ENCODE assay signal across 17 mouse cellular contexts in the genomic region with DNA sequence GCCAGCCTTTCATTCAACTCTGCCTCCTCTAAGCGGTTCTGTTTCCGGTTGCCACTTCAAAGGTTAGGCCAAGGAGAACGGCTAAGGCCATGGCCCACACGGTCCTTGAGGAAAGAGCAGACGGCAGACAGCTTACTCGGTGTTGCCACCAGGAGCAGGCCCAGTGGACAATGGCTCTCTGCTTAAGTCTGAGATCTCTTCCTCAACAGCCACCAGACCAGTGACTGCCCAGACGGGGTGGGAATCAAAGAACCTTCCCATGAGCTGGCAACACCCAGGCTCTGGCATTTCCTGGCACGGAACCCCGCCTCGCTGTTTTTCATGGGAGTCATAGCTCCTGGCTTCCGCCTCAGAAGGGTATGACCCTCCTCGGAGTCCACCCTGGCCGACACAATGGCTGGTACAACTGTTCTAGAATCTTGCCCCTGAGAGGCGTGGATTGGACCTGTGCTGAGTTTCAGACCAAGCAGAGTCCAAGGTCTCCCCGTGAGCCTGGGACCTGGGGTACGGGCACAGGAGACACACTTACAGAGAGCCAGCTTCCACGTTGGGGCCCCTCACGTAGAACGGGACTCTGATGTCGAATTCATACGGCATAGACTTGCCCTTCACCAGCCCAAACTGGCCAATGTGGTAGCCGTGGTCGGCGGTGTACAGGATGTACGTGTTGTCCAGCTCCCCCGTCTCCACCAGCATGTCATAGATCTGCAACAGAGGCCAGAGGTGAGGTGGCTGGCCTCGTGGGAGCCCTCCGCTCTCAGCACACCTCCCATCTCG.
A peak's percentile ranks its signal among the peaks of the same experiment; 100 is the strongest.
DNase-seq lines count a peak whose midpoint lies in the region; ATAC-seq and TF ChIP-seq lines count a peak whose summit lies in the region.
"Had no signal": no experiment of that assay in that cellular context is flagged by ENCODE, and none has a peak within 500 bp of the region (broad histone marks: within the 10 kb centered on the region; RNA-seq: fewer than 3 reads in every experiment).

No protein-coding gene starts in this region.

- H3K4me3 ChIP-seq in forebrain, embryonic 12.5 days (replicated peaks), result no peak overlapping the region
- no peak overlapping the region for H3K4me3 ChIP-seq in forebrain, embryonic 10.5 days
- no peak overlapping the region for H3K4me3 ChIP-seq in lung, adult 2 months (replicated peaks; ENCODE audit: extremely low read depth, low read depth, low read length)
- no peak overlapping the region for H3K4me3 ChIP-seq in embryonic facial prominence, embryonic 10.5 days
- no peak overlapping the region for H3K4me3 ChIP-seq in limb, embryonic 10.5 days
- H3K4me3 ChIP-seq in liver, embryonic 11.5 days (ENCODE audit: low read depth, low read length), result no peak overlapping the region
- H3K4me3 ChIP-seq in hindbrain, embryonic 14.5 days (replicated peaks; ENCODE audit: low read length), result no peak overlapping the region
- H3K4me3 ChIP-seq: limb, embryonic 12.5 days had no signal

- ATAC-seq in forebrain, embryonic 12.5 days (ENCODE audit: low FRiP score), result no peak
- no peak for ATAC-seq in liver, embryonic 11.5 days (replicated peaks; ENCODE audit: low FRiP score)
- no peak for ATAC-seq in hindbrain, embryonic 14.5 days (ENCODE audit: low FRiP score)
- ATAC-seq: activated CD4-positive, CD25-positive, alpha-beta regulatory T cell, adult 4 months; hindbrain, postnatal 0 days; liver, postnatal 0 days had no signal

- DNase-seq in forebrain, embryonic 10.5 days (ENCODE audit: extremely low spot score, low spot score), result no peak
- DNase-seq in lung, adult 2 months, result no peak
- no peak for DNase-seq in lung, postnatal 14 days
- DNase-seq in embryonic facial prominence, embryonic 10.5 days (ENCODE audit: low spot score), result no peak
- DNase-seq in limb, embryonic 10.5 days (ENCODE audit: low spot score), result no peak
- no peak for DNase-seq in liver, embryonic 11.5 days (ENCODE audit: low spot score)
- no peak for DNase-seq in hindbrain, embryonic 14.5 days (ENCODE audit: low spot score)
- DNase-seq: cerebellum, adult 9-11 months; embryo, embryonic 11 days; gastrocnemius, postnatal 25 days; liver, postnatal 0 days; right cerebral cortex, postnatal 14 days; thymus, postnatal 4 days had no signal

- H3K4me2 ChIP-seq in forebrain, embryonic 12.5 days, result no peak overlapping the region
- no peak overlapping the region for H3K4me2 ChIP-seq in liver, embryonic 11.5 days
- no peak overlapping the region for H3K4me2 ChIP-seq in hindbrain, embryonic 14.5 days (replicated peaks)
- H3K4me2 ChIP-seq: limb, embryonic 12.5 days had no signal

- H3K27me3 ChIP-seq in forebrain, embryonic 12.5 days, result no peaks in the 10 kb centered on the region
- H3K27me3 ChIP-seq in forebrain, embryonic 10.5 days (ENCODE audit: poor library complexity, severe bottlenecking), result no peaks in the 10 kb centered on the region
- no peaks in the 10 kb centered on the region for H3K27me3 ChIP-seq in embryonic facial prominence, embryonic 10.5 days (replicated peaks; ENCODE audit: low read depth, poor library complexity, severe bottlenecking)
- no peaks in the 10 kb centered on the region for H3K27me3 ChIP-seq in limb, embryonic 10.5 days (ENCODE audit: low read depth, poor library complexity, severe bottlenecking)
- H3K27me3 ChIP-seq in liver, embryonic 11.5 days (replicated peaks; ENCODE audit: control insufficient read depth, insufficient read depth, low read length), result no peaks in the 10 kb centered on the region
- no peaks in the 10 kb centered on the region for H3K27me3 ChIP-seq in hindbrain, embryonic 14.5 days (ENCODE audit: control insufficient read depth, insufficient read depth, low read length)
- H3K27me3 ChIP-seq: limb, embryonic 12.5 days had no signal

- TF ChIP-seq POLR2A in lung, adult 2 months (IDR thresholded peaks at IDR 0.05; ENCODE audit: borderline replicate concordance, extremely low read depth, low read depth, low read length), result 0 out of 2 replicates have a peak, but pooled peaks have one; percentile 10

- H3K9ac ChIP-seq in forebrain, embryonic 12.5 days, result no peak overlapping the region
- no peak overlapping the region for H3K9ac ChIP-seq in liver, embryonic 11.5 days (ENCODE audit: low read depth, low read length)
- H3K9ac ChIP-seq in hindbrain, embryonic 14.5 days, result no peak overlapping the region
- H3K9ac ChIP-seq: limb, embryonic 12.5 days; liver, postnatal 0 days had no signal

- 0 out of 2 replicates have a peak overlapping the region, but pooled peaks have one; percentile 31 for H3K27ac ChIP-seq in forebrain, embryonic 12.5 days
- no peak overlapping the region for H3K27ac ChIP-seq in forebrain, embryonic 10.5 days
- peak overlapping the region; percentile 3; the same call in 1 of the 2 replicates for H3K27ac ChIP-seq in embryonic facial prominence, embryonic 10.5 days (replicated peaks)
- H3K27ac ChIP-seq in limb, embryonic 10.5 days, result 0 out of 2 replicates have a peak overlapping the region, but pooled peaks have one; percentile 38
- no peak overlapping the region for H3K27ac ChIP-seq in liver, embryonic 11.5 days (ENCODE audit: low read depth, low read length)
- H3K27ac ChIP-seq in hindbrain, embryonic 14.5 days, result no peak overlapping the region
- H3K27ac ChIP-seq: hindbrain, postnatal 0 days; limb, embryonic 12.5 days had no signal

- 93% methylated on average over 29 of the region's 29 CpGs for WGBS in forebrain, embryonic 12.5 days
- 92% methylated on average over 29 of the region's 29 CpGs for WGBS in forebrain, embryonic 10.5 days
- 76% methylated on average over 29 of the region's 29 CpGs for WGBS in lung, adult 2 months
- 90% methylated on average over 29 of the region's 29 CpGs for whole genome bisulfite sequencing in embryonic facial prominence, embryonic 10.5 days
- 92% methylated on average over 29 of the region's 29 CpGs for WGBS in limb, embryonic 10.5 days
- 84% methylated on average over 29 of the region's 29 CpGs for WGBS in liver, embryonic 11.5 days
- 86% methylated on average over 29 of the region's 29 CpGs for WGBS in hindbrain, embryonic 14.5 days

- no peak for TF ChIP-seq CTCF in lung, adult 2 months (IDR thresholded peaks at IDR 0.05; ENCODE audit: insufficient read depth, low read length)

- H3K4me1 ChIP-seq in forebrain, embryonic 12.5 days, result peaks cover 12% of the 10 kb centered on the region; the same call in 1 of the 2 replicates
- H3K4me1 ChIP-seq in forebrain, embryonic 10.5 days, result peaks cover 17% of the 10 kb centered on the region
- no peaks in the 10 kb centered on the region; the same call in 1 of the 2 replicates for H3K4me1 ChIP-seq in lung, adult 2 months (ENCODE audit: control insufficient read depth, insufficient read depth, low read length)
- H3K4me1 ChIP-seq in embryonic facial prominence, embryonic 10.5 days, result peaks cover 40% of the 10 kb centered on the region
- peaks cover 18% of the 10 kb centered on the region for H3K4me1 ChIP-seq in limb, embryonic 10.5 days
- H3K4me1 ChIP-seq in liver, embryonic 11.5 days (replicated peaks; ENCODE audit: control insufficient read depth, insufficient read depth, low read length), result no peaks in the 10 kb centered on the region
- H3K4me1 ChIP-seq in hindbrain, embryonic 14.5 days (replicated peaks; ENCODE audit: control insufficient read depth, insufficient read depth, low read length), result no peaks in the 10 kb centered on the region

- H3K36me3 ChIP-seq in forebrain, embryonic 12.5 days (replicated peaks), result peaks cover 43% of the 10 kb centered on the region
- H3K36me3 ChIP-seq in forebrain, embryonic 10.5 days (replicated peaks), result peaks cover 90% of the 10 kb centered on the region
- H3K36me3 ChIP-seq in embryonic facial prominence, embryonic 10.5 days (replicated peaks), result peaks cover 97% of the 10 kb centered on the region
- H3K36me3 ChIP-seq in limb, embryonic 10.5 days, result peaks cover 99% of the 10 kb centered on the region
- 0 out of 2 replicates have a peak, but pooled peaks cover 2% of the 10 kb centered on the region for H3K36me3 ChIP-seq in liver, embryonic 11.5 days (ENCODE audit: control insufficient read depth, insufficient read depth, low read length)
- H3K36me3 ChIP-seq in hindbrain, embryonic 14.5 days (replicated peaks; ENCODE audit: control insufficient read depth, insufficient read depth), result peaks cover 11% of the 10 kb centered on the region

- H3K9me3 ChIP-seq in forebrain, embryonic 12.5 days, result no peaks in the 10 kb centered on the region
- H3K9me3 ChIP-seq in forebrain, embryonic 10.5 days, result no peaks in the 10 kb centered on the region
- H3K9me3 ChIP-seq in embryonic facial prominence, embryonic 10.5 days, result no peaks in the 10 kb centered on the region
- H3K9me3 ChIP-seq in limb, embryonic 10.5 days (replicated peaks), result no peaks in the 10 kb centered on the region
- no peaks in the 10 kb centered on the region for H3K9me3 ChIP-seq in liver, embryonic 11.5 days (ENCODE audit: control insufficient read depth, low read length)
- no peaks in the 10 kb centered on the region for H3K9me3 ChIP-seq in hindbrain, embryonic 14.5 days (ENCODE audit: control insufficient read depth, low read length)
- H3K9me3 ChIP-seq: limb, embryonic 12.5 days had no signal

Comparison
In these comparisons a context has a peak if more than half of its experiments do, and no peak if none do; other contexts are left out.
1. H3K27ac ChIP-seq: peak in forebrain, embryonic 12.5 days (single experiment), embryonic facial prominence, embryonic 10.5 days (single experiment) and limb, embryonic 10.5 days (single experiment); none in forebrain, embryonic 10.5 days (single experiment), liver, embryonic 11.5 days (single experiment) and hindbrain, embryonic 14.5 days (single experiment).